Mouse (Mus musculus) midbrain, embryonic 15.5 days (tissue): Measurements from ENCODE around the gene Dpysl5. TPM values are rescaled to one million over a fixed set of nuclear protein-coding genes. Genes with fewer than 3 reads are reported as not detected.

Experiments
- polyA plus RNA-seq: library from polyadenylated mRNA; unstranded; fragments of >200 nt; fragmentation: Nextera tagmentation; extraction: Ambion mirVana; gene quantifications from 2 replicates; pipeline ENCODE4 v1.2.1, GENCODE M21; 2015

Gene Dpysl5
- polyA plus RNA-seq, 1 experiment from 2014 or later: 293 TPM

Other genes with a start within 250 kb of the Dpysl5 start
- 4.0 TPM in 2 replicates for gene Otof, start 249.6 kb upstream of the Dpysl5 start, polyA plus RNA-seq
- 0.96 and 1.2 TPM in 2 replicates for gene 1700001C02Rik, start 245.5 kb upstream of the Dpysl5 start, polyA plus RNA-seq
- not detected in 2 replicates for gene Cib4, start 165.7 kb upstream of the Dpysl5 start, polyA plus RNA-seq
- 6.7 and 7.4 TPM in 2 replicates for gene Kcnk3, start 123.4 kb upstream of the Dpysl5 start, polyA plus RNA-seq
- 33.0 and 33.1 TPM in 2 replicates for gene Slc35f6, start 63.6 kb upstream of the Dpysl5 start, polyA plus RNA-seq
- gene Cenpa, start 44.8 kb upstream of the Dpysl5 start, polyA plus RNA-seq: 39.4 and 45.3 TPM in 2 replicates
- gene Mapre3, start 103.1 kb downstream of the Dpysl5 start, polyA plus RNA-seq: 164 and 166 TPM in 2 replicates
- 68.8 and 72.7 TPM in 2 replicates for gene Tmem214, start 156.4 kb downstream of the Dpysl5 start, polyA plus RNA-seq
- 25.2 and 32.3 TPM in 2 replicates for gene Agbl5, start 177.1 kb downstream of the Dpysl5 start, polyA plus RNA-seq
- 217 and 225 TPM in 2 replicates for gene Ost4, start 196.2 kb downstream of the Dpysl5 start, polyA plus RNA-seq
- gene Emilin1, start 201.8 kb downstream of the Dpysl5 start, polyA plus RNA-seq: 17.8 and 20.3 TPM in 2 replicates
- 8.0 and 10.4 TPM in 2 replicates for gene Khk, start 209.9 kb downstream of the Dpysl5 start, polyA plus RNA-seq
- gene Cgref1, start 234.0 kb downstream of the Dpysl5 start, polyA plus RNA-seq: 62.7 and 66.5 TPM in 2 replicates
- 110 and 113 TPM in 2 replicates for gene Preb, start 248.8 kb downstream of the Dpysl5 start, polyA plus RNA-seq